Mouse (Mus musculus) ovary, postnatal 36 days (tissue): ENCODE results near the gene Lbr.

ENCODE experiments used
- DNase-seq: peaks from one replicate; pipeline ENCODE4 v3.0.0; 2022; ENCODE audit warnings: low spot score, mixed read lengths

The Lbr gene

DNA sequence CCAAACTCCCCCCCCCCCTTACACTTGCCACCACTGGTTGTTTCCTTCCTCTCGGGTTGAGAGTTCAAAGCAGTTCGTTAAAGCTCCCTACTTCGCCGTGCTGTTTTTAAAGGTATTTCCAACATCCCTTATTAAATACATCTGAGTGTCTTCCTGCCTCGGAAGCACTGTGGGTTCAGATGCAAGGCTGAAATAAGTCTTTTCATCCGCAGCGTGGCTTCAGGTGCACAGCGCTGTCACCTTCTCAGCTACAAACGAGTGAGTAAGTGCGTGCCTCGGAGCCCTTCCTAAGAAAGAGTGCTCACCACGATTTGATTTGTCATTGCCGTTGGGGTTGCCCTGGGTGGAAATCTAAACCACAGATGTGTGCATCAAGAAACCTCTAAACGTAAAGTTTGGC is at the start of gene Lbr:
Lbr (minus strand) TSS at position 266 of the 400 bp plus-strand sequence.
- DNase-seq, result no peak

DNA sequence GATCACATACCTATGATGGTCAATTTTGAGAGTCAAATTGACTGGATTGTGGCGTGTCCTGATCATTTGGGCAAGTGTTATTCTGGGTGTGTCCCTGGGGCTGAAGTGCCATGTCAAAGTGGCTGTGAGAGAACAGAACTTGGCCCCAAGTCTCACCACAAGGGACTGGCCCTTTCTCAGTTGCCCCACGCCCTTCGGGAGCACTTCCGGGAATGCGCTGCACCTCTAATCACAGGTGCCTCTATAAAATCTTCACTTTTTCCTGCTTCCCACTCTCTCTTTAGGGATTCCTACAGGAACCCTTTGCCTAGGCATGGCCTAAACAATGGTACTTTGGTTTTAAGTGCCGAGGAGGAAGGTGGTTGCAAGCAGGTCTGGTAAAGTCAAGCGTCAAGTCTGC is 46.8 kb upstream of the Lbr start:
- DNase-seq, result no peak

GRCm38 (mm10) chr1:181888801-181889200 is 46.0 kb upstream of the Lbr start:
- peak; percentile 90 for DNase-seq

DNA sequence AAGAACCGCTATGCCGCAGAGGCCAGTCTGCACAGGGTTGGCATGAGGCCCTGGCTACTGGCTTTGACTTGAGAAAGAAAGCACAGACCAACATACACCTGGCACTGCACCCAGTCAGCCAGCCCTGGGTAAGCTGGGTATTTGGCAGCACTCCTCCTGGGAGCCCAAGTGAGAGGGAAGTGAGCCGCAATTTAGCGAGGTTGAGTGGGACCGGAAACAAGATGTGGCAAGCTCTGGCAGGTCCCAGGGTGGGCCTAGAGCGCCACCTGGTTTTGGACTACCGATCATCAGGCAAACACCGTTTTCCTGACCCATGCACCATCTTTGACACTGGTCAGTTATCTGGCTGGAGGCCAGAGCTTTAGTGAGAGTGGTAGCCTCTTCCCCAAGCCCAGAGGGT is 38.7 kb upstream of the Lbr start:
- DNase-seq, result peak; percentile 38

DNA sequence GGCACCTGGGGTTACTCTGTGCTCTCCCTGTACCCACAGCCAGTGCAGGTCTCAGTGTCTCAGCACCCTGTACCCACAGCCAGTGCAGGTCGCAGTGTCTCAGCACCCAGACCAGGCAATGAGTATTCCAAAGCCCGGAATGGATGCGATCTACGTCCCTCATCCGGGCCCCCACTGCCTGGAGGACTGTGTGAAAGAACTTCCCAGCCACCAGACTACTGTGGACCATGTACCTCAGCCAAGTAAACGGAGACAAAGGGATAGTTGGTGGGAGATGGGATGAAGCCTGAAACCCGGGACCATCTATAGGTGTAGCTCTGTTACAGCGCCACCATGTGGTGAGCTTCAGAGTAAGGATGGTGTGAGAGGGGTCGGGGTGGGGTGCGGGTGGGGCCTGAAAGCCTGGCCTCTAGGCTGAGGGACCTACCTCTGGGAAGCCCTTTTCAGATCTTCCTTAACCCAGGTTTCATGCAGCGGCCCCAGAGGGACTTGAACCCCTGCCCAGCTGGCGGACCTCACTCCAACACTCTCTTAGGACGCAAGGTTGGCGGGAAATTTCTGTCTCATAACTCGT is 38.0 kb upstream of the Lbr start:
- no peak for DNase-seq

GRCm38 (mm10) chr1:181878436-181878835 is 35.6 kb upstream of the Lbr start:
- no peak for DNase-seq

DNA sequence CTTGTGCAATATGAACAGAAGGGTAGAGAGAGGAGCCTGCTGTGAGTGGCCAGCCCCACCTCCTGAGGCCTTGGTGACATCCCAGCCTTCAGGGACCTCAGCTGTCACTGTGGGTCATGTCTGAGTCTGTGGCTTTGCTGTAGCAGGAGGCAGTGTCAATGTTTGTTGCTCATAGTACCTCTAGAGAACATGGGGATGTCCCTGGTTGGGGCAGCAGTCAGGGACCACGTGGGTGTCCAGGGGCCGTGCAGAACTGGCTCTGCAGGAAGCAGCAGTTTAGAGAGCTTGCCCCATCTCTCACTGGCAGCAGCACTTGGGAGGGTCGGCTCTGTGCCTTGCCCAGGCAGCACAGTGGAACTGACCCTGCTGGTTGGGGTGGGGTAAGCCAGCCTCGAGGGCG is 34.2 kb upstream of the Lbr start:
- no peak for DNase-seq

GRCm38 (mm10) chr1:181876656-181877055 is 33.8 kb upstream of the Lbr start:
- DNase-seq, result no peak

DNA sequence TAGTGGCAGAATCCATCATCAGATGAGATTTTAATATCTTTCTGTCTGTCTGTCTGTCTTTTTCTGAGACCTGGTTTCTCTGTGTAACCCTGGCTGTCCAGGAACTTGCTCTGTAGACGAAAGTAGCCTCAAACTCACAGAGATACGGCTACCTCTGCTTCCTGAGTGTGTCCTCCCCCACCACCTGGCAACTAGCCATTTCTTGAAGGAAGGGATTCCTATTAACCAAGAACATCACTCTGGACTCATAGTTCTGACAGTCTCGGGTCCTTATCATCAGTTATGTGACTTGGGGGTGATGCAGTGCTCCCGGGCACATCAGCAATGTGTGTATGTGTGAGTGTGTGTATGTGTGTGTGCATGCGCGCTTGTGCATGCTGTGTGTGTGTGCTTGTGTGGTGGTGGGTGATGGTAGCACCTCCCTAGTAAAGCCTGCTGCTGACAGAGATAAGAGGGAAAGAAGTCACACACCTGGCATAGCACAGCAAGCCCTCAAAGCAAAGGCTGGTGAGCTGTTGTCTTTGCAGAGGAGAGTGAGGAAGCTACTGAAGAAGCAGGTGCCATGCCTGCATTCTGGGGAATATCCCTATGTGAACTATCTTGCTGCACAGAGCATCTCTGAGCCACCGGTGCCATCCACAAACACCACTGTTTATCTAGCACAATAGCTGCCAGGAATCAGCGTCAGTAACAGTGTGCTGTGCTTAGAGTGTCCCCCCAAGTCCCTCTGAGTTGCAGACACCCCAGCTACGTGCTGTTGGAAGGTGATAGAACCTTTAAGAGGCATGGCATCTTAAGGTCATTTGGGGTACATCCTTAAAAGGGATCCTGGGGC is 30.5 kb upstream of the Lbr start:
- no peak for DNase-seq

GRCm38 (mm10) chr1:181872639-181873038 is 29.8 kb upstream of the Lbr start:
- no peak for DNase-seq

- no peak for DNase-seq
These were observed 23.8 kb upstream of the Lbr start for GRCm38 (mm10) chr1:181866429-181867280.

- no peak for DNase-seq
These were observed 23.0 kb upstream of the Lbr start for GRCm38 (mm10) chr1:181865863-181866216.

GRCm38 (mm10) chr1:181864971-181865862 is 22.4 kb upstream of the Lbr start:
- no peak for DNase-seq

GRCm38 (mm10) chr1:181863431-181863830 is 20.6 kb upstream of the Lbr start:
- no peak for DNase-seq

GRCm38 (mm10) chr1:181862676-181863374 is 20.0 kb upstream of the Lbr start:
- DNase-seq, result no peak

- no peak for DNase-seq
These were observed 18.5 kb upstream of the Lbr start for GRCm38 (mm10) chr1:181861181-181861902.

DNA sequence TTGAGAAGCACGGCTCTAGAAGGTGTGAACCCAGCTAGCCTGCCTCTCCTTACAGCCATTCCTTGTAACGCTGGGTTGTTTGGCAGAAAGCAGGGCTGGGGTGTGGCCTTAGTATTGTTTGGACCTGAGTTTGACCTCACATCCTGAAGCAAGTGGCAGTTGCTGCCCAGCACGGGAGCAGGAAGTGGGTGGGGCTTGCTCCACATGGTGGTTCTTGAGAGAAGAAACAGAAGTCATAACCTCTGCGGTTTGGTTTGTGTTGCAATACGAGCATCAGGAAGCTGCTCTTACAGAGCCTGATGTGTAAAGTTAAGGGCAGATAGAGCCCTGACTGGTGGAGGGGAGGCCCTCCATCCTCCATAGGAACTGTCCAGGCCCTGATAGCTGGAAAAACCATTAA is 17.8 kb upstream of the Lbr start:
- peak; percentile 48 for DNase-seq

DNA sequence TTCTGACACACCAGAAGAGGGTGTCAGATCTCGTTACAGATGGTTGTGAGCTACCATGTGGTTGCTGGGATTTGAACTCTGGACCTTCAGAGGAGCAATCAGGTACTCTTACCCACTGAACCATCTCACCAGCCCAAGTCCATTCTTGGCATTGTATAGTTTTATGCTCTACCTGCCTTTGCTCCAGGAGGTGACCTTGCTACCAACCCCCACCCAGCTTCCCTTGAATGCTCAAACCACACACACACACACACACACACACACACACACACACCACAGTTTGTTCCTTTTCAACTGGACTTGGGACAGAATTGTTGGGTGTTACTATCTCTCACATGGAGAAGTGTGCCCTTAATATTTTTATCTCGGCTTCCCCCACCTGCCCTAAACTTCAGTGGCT is 13.5 kb upstream of the Lbr start:
- DNase-seq, result no peak

- no peak for DNase-seq
These were observed 12.0 kb upstream of the Lbr start for GRCm38 (mm10) chr1:181854829-181855228.

- peak; percentile 20 for DNase-seq
These were observed 10.4 kb upstream of the Lbr start for GRCm38 (mm10) chr1:181853081-181853736.
